Mouse (Mus musculus) lung, postnatal 0 days (tissue): ENCODE data around the gene Sox1.

Experiments
- CTCF ChIP-seq: IDR thresholded peaks from 2 replicates; pipeline ENCODE4 v1.5.1; 2016; ENCODE audit warnings: antibody characterized with exemption, mild to moderate bottlenecking
- EP300 ChIP-seq: IDR thresholded peaks from 2 replicates; pipeline ENCODE4 v1.6.1; 2016; ENCODE audit warnings: antibody characterized with exemption, mild to moderate bottlenecking, control low read depth

- no peak for TF ChIP-seq EP300
- TF ChIP-seq CTCF = no peak
These were observed 6.5 kb upstream of the Sox1 start for GRCm38 (mm10) chr8:12388390-12389115.
